Mouse (Mus musculus): Measurements from ENCODE around the gene Dip2c.

GRCm38 (mm10) chr13:9347448-9347847, 71.1 kb downstream of the Dip2c start:
- TF ChIP-seq CTCF (IDR thresholded peaks at IDR 0.05; ENCODE audit: insufficient read depth, low read length) (no peak), POLR2A (IDR thresholded peaks at IDR 0.05; ENCODE audit: borderline replicate concordance, extremely low read depth, low read depth, low read length) (no peak)
